Comparison of ENCODE assay signal across 32 mouse cellular contexts in the genomic region with DNA sequence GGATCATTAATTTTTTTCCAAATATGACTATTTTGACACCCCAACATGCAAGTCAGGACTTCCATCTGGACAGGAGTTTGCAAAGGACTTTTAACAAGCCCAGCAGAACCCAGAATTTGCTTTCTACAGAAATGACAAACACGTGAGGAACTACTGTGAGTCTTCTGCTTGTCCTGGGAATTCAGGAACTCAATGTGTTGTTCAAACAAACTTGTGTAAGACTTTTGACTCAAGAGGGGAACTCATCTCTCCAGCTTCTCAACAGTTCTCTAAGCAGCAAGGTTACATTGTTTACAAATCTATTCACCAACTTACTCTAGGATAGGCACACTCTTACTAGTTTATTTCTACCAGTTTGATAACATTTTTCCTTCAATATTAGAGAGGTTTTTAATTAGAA. TPM values are rescaled to one million over a fixed set of nuclear protein-coding genes. Genes with fewer than 3 reads are reported as not detected.
DNase-seq lines count a peak whose midpoint lies in the region; ATAC-seq and TF ChIP-seq lines count a peak whose summit lies in the region.
"Had no signal": no experiment of that assay in that cellular context is flagged by ENCODE, and none has a peak within 500 bp of the region (broad histone marks: within the 10 kb centered on the region; RNA-seq: fewer than 3 reads in every experiment).

No protein-coding gene starts in this region.

- 42% methylated on average over 1 of the region's 1 CpGs for WGBS in lung, postnatal 0 days
- 20% methylated on average over 1 of the region's 1 CpGs for WGBS in macrophage (ENCODE audit: missing documents)

- peak; percentile 27 for DNase-seq in lung, postnatal 0 days (ENCODE audit: low spot score)
- DNase-seq in lung, postnatal 36 days, result no peak
- DNase-seq in layer of hippocampus, adult 9-11 months, result no peak
- no peak for DNase-seq in heart, postnatal 4 days
- DNase-seq: adrenal gland, adult 8-10 months; adrenal gland, postnatal 14 days; adrenal gland, postnatal 36 days; cerebellum, adult 11 months; cerebellum, adult 18-20 months; cerebellum, adult 8-10 months; cerebellum, adult 9-11 months; cerebellum, postnatal 14 days; cerebellum, postnatal 36 days; embryo, embryonic 11 days had no signal

- H3K4me3 ChIP-seq in lung, postnatal 0 days (ENCODE audit: low read depth, low read length), result no peak overlapping the region
- H3K4me3 ChIP-seq in macrophage (ENCODE audit: inconsistent target), result no peak overlapping the region
- H3K4me3 ChIP-seq: embryonic facial prominence, embryonic 13.5 days; embryonic facial prominence, embryonic 15.5 days; erythroblast, embryonic 14.5 days; forebrain, embryonic 10.5 days; forebrain, embryonic 12.5 days had no signal

- H3K4me1 ChIP-seq in lung, postnatal 0 days (ENCODE audit: insufficient read depth, low read depth, low read length), result peaks cover 4% of the 10 kb centered on the region; the same call in 1 of the 2 replicates
- H3K4me1 ChIP-seq: forebrain, embryonic 10.5 days; forebrain, embryonic 12.5 days had no signal

- 0 out of 2 replicates have a peak, but pooled peaks cover 1% of the 10 kb centered on the region for H3K27me3 ChIP-seq in lung, postnatal 0 days (replicated peaks; ENCODE audit: insufficient read depth, low read length)
- H3K27me3 ChIP-seq: embryonic facial prominence, embryonic 13.5 days; embryonic facial prominence, embryonic 15.5 days; forebrain, embryonic 12.5 days; Patski had no signal

- ATAC-seq in lung, postnatal 0 days, result no peak
- ATAC-seq in neutrophil, adult 5-6 weeks (ENCODE audit: extremely low read depth, insufficient number of reproducible peaks, low FRiP score, poor library complexity, severe bottlenecking), result peak; percentile 55; the same call in 1 of the 2 replicates
- ATAC-seq: activated CD4-positive, CD25-positive, alpha-beta regulatory T cell, adult 4 months; forebrain, embryonic 14.5 days; forebrain, embryonic 16.5 days; Patski had no signal

- H3K9me3 ChIP-seq in lung, postnatal 0 days (ENCODE audit: low read length), result no peaks in the 10 kb centered on the region
- H3K9me3 ChIP-seq: embryonic facial prominence, embryonic 13.5 days; embryonic facial prominence, embryonic 15.5 days; forebrain, embryonic 12.5 days had no signal

- no peak overlapping the region for H3K4me2 ChIP-seq in lung, postnatal 0 days (replicated peaks; ENCODE audit: low read depth, low read length)
- H3K4me2 ChIP-seq: embryonic facial prominence, embryonic 13.5 days; embryonic facial prominence, embryonic 15.5 days; forebrain, embryonic 12.5 days had no signal

- TF ChIP-seq CTCF in lung, postnatal 0 days (IDR thresholded peaks at IDR 0.05), result no peak

- H3K9ac ChIP-seq in lung, postnatal 0 days (replicated peaks; ENCODE audit: low read depth), result no peak overlapping the region
- H3K9ac ChIP-seq: embryonic facial prominence, embryonic 13.5 days; embryonic facial prominence, embryonic 15.5 days; forebrain, embryonic 12.5 days had no signal

- TF ChIP-seq EP300 in lung, postnatal 0 days (IDR thresholded peaks at IDR 0.05), result no peak

- H3K79me2 ChIP-seq in macrophage (ENCODE audit: inconsistent target), result no peaks in the 10 kb centered on the region

- H3K36me3 ChIP-seq in lung, postnatal 0 days (ENCODE audit: insufficient read depth, low read length), result no peaks in the 10 kb centered on the region
- no peaks in the 10 kb centered on the region for H3K36me3 ChIP-seq in macrophage (ENCODE audit: inconsistent target)
- H3K36me3 ChIP-seq: embryonic facial prominence, embryonic 13.5 days; embryonic facial prominence, embryonic 15.5 days; forebrain, embryonic 10.5 days; forebrain, embryonic 12.5 days had no signal

- H3K27ac ChIP-seq in lung, postnatal 0 days (ENCODE audit: low read length), result no peak overlapping the region
- H3K27ac ChIP-seq in macrophage, result peak overlapping the region; percentile 51
- H3K27ac ChIP-seq: embryonic facial prominence, embryonic 13.5 days; embryonic facial prominence, embryonic 15.5 days; forebrain, embryonic 10.5 days; forebrain, embryonic 12.5 days had no signal

RNA-seq across cellular contexts. Expression of a gene that starts 32.0 kb away (rescaled TPM):
- polyA plus RNA-seq in lung, postnatal 0 days (2015; fragmentation: Nextera tagmentation; extraction: Ambion mirVana), result not detected in 2 replicates
- total RNA-seq in macrophage (2018; cell fraction: chromatin; rRNA removed), result 10 to 100 TPM in 5 of 26 experiments, 1 to 10 TPM in 8, not detected in 13; 1.0 to 96.9 (median 6.6) TPM
- under 1 TPM in 1 of 26 experiments, not detected in 25; 0.26 TPM for total RNA-seq in macrophage (2018; cell fraction: cytosol; rRNA removed)
- total RNA-seq in macrophage (2018; cell fraction: nucleus; rRNA removed), result 10 to 100 TPM in 2 of 26 experiments, 1 to 10 TPM in 9, not detected in 15; 1.3 to 14.4 (median 5.7) TPM
- polyA plus RNA-seq in macrophage (2018), result not detected in 3 replicates
- total RNA-seq in neutrophil, adult 5-6 weeks (2017), result 3.6 and 5.7 TPM in 2 replicates
- total RNA-seq in heart, postnatal 4 days (2021), result not detected
- total RNA-seq: adrenal gland, adult 18-20 months; adrenal gland, adult 8-10 months; adrenal gland, postnatal 14 days; adrenal gland, postnatal 36 days; common myeloid progenitor, adult 5-6 weeks; ES-E14; MEL had no signal
- polyA plus RNA-seq: activated CD4-positive, CD25-positive, alpha-beta regulatory T cell, adult 4 months; brain, embryonic 14.5 days; C2C12; embryonic facial prominence, embryonic 11.5 days; embryonic facial prominence, embryonic 13.5 days; embryonic facial prominence, embryonic 15.5 days; erythroblast, embryonic 14.5 days; forebrain, embryonic 10.5 days; forebrain, embryonic 12.5 days; forebrain, embryonic 14.5 days; forebrain, embryonic 16.5 days; Patski had no signal
